ENCODE assay signal across 36 mouse cellular contexts in genomic region chr4:152232411-152232903, GRCm38 (mm10). TPM values are rescaled to one million over a fixed set of nuclear protein-coding genes. Genes with fewer than 3 reads are reported as not detected.
A peak's percentile ranks its signal among the peaks of the same experiment; 100 is the strongest.
DNase-seq lines count a peak whose midpoint lies in the region; ATAC-seq and TF ChIP-seq lines count a peak whose summit lies in the region.
"Had no signal": no experiment of that assay in that cellular context is flagged by ENCODE, and none has a peak within 500 bp of the region (broad histone marks: within the 10 kb centered on the region; RNA-seq: fewer than 3 reads in every experiment).

No protein-coding gene starts in this region.

- no peak for TF ChIP-seq POLR2A in testis, adult 2 months (IDR thresholded peaks at IDR 0.05; ENCODE audit: control insufficient read depth, low read depth, low read length)
- no peak for TF ChIP-seq POLR2A in cerebellum, adult 2 months (IDR thresholded peaks at IDR 0.05; ENCODE audit: borderline replicate concordance, insufficient read depth, low read length)

- H3K27me3 ChIP-seq in testis, adult 2 months (ENCODE audit: control insufficient read depth, insufficient read depth, low read length) = no peaks in the 10 kb centered on the region
- H3K27me3 ChIP-seq in cerebellum, adult 2 months (ENCODE audit: control insufficient read depth, insufficient read depth, low read length) = no peaks in the 10 kb centered on the region
- H3K27me3 ChIP-seq: embryonic facial prominence, embryonic 12.5 days; heart, embryonic 12.5 days; limb, embryonic 15.5 days; lung, embryonic 15.5 days; neural tube, embryonic 15.5 days had no signal

- H3K4me1 ChIP-seq in testis, adult 2 months (ENCODE audit: control insufficient read depth, insufficient read depth, low read length) = no peaks in the 10 kb centered on the region
- H3K4me1 ChIP-seq in cerebellum, adult 2 months (ENCODE audit: control insufficient read depth, insufficient read depth, low read length) = peaks cover 43% of the 10 kb centered on the region
- H3K4me1 ChIP-seq: midbrain, embryonic 13.5 days had no signal

- no peak for TF ChIP-seq CTCF in testis, adult 2 months (IDR thresholded peaks at IDR 0.05; ENCODE audit: control insufficient read depth, insufficient read depth, insufficient replicate concordance, low read depth, low read length)
- no peak for TF ChIP-seq CTCF in cerebellum, adult 2 months (IDR thresholded peaks at IDR 0.05; ENCODE audit: borderline replicate concordance, insufficient read depth, low read depth, low read length)

- WGBS in cerebellum, adult 2 months = 40% methylated on average over 4 of the region's 4 CpGs

- H3K27ac ChIP-seq in testis, adult 2 months (ENCODE audit: control insufficient read depth, insufficient read depth, low read depth, low read length) = no peak overlapping the region
- peak overlapping the region; percentile 58; the same call in 1 of the 2 replicates for H3K27ac ChIP-seq in cerebellum, adult 2 months (ENCODE audit: insufficient read depth, low read length)
- H3K27ac ChIP-seq: embryonic facial prominence, embryonic 12.5 days; gastrocnemius, adult 2 months; heart, adult 2 months; hindbrain, embryonic 13.5 days; kidney, postnatal 0 days; limb, embryonic 15.5 days; lung, embryonic 15.5 days; midbrain, embryonic 13.5 days; neural tube, embryonic 15.5 days; stomach, postnatal 0 days had no signal

- DNase-seq in testis, postnatal 10 days (ENCODE audit: low spot score) = no peak
- peak; percentile 67 to 80 for DNase-seq in cerebellum, adult 2 months
- peak; percentile 63 to 70 for DNase-seq in cerebellum, postnatal 25 days
- no peak for DNase-seq in frontal cortex, postnatal 14 days (ENCODE audit: low spot score in 2 of 2)
- DNase-seq: adrenal gland, adult 2 months; adrenal gland, postnatal 36 days; B cell, adult 2 months; embryo, embryonic 11 days; gastrocnemius, postnatal 36 days; heart, adult 2 months; heart, postnatal 4 days; kidney, adult 8-10 months; layer of hippocampus, postnatal 36 days; left cerebral cortex, postnatal 4 days; right cerebral cortex, adult 18-20 months; right cerebral cortex, postnatal 4 days; thymus, postnatal 4 days had no signal

- H3K4me3 ChIP-seq in testis, adult 2 months (ENCODE audit: control insufficient read depth, low read depth, low read length) = peak overlapping the region; percentile 50
- no peak overlapping the region for H3K4me3 ChIP-seq in cerebellum, adult 2 months (replicated peaks; ENCODE audit: insufficient read depth, low read depth, low read length)
- H3K4me3 ChIP-seq: embryonic facial prominence, embryonic 12.5 days; gastrocnemius, adult 2 months; heart, adult 2 months; heart, embryonic 12.5 days; hindbrain, embryonic 13.5 days; limb, embryonic 15.5 days; lung, embryonic 15.5 days; midbrain, embryonic 13.5 days; neural tube, embryonic 15.5 days had no signal

- peaks cover 2% of the 10 kb centered on the region; the same call in 1 of the 2 replicates for H3K36me3 ChIP-seq in testis, adult 2 months (ENCODE audit: control insufficient read depth, insufficient read depth, low read length)
- H3K36me3 ChIP-seq: embryonic facial prominence, embryonic 12.5 days; lung, embryonic 15.5 days had no signal

- no peak for ATAC-seq in megakaryocyte-erythroid progenitor cell, adult 5-6 weeks (replicated peaks; ENCODE audit: low FRiP score, low TSS enrichment, poor library complexity, severe bottlenecking)
- ATAC-seq: activated CD4-positive, CD25-positive, alpha-beta regulatory T cell, adult 4 months; forebrain, embryonic 14.5 days; intestine, embryonic 16.5 days; midbrain, embryonic 13.5 days had no signal

RNA-seq across cellular contexts. Expression of gene Gpr153, which starts 41.6 kb away (rescaled TPM):
- polyA plus RNA-seq in testis, adult 2 months (2012; rRNA removed) = 17.2 and 18.9 TPM in 2 replicates
- polyA plus RNA-seq in cerebellum, adult 2 months (2012; rRNA removed) = 29.9 and 31.4 TPM in 2 replicates
- total RNA-seq in megakaryocyte-erythroid progenitor cell, adult 5-6 weeks (2014; fragmentation: Nextera tagmentation) = not detected in 2 replicates
- total RNA-seq in megakaryocyte-erythroid progenitor cell, adult 5-6 weeks (2017) = not detected in 2 replicates
- polyA plus RNA-seq: activated CD4-positive, CD25-positive, alpha-beta regulatory T cell, adult 4 months had no signal

RNA-seq across cellular contexts. Expression of gene Acot7, which starts 54.5 kb away (rescaled TPM):
- 685 and 754 TPM in 2 replicates for polyA plus RNA-seq in testis, adult 2 months (2012; rRNA removed)
- polyA plus RNA-seq in cerebellum, adult 2 months (2012; rRNA removed) = 508 and 523 TPM in 2 replicates
- total RNA-seq in megakaryocyte-erythroid progenitor cell, adult 5-6 weeks (2014; fragmentation: Nextera tagmentation) = 33.8 and 42.9 TPM in 2 replicates
- total RNA-seq in megakaryocyte-erythroid progenitor cell, adult 5-6 weeks (2017) = 25.3 and 38.1 TPM in 2 replicates

RNA-seq across cellular contexts. Expression of gene Hes3, which starts 59.0 kb away (rescaled TPM):
- 1.5 and 1.6 TPM in 2 replicates for polyA plus RNA-seq in testis, adult 2 months (2012; rRNA removed)
- 55.1 and 62.7 TPM in 2 replicates for polyA plus RNA-seq in cerebellum, adult 2 months (2012; rRNA removed)
- not detected in 2 replicates for total RNA-seq in megakaryocyte-erythroid progenitor cell, adult 5-6 weeks (2014; fragmentation: Nextera tagmentation)
- not detected in 2 replicates for total RNA-seq in megakaryocyte-erythroid progenitor cell, adult 5-6 weeks (2017)
- total RNA-seq: adrenal gland, adult 2 months; adrenal gland, postnatal 36 days; gastrocnemius, adult 2 months; gastrocnemius, postnatal 36 days; heart, adult 2 months; heart, postnatal 4 days; layer of hippocampus, postnatal 36 days; megakaryocyte, adult 5-6 weeks had no signal
- polyA plus RNA-seq: activated CD4-positive, CD25-positive, alpha-beta regulatory T cell, adult 4 months; adrenal gland, adult 2 months; forebrain, embryonic 14.5 days; heart, adult 2 months; heart, embryonic 12.5 days; heart, postnatal 0 days; intestine, embryonic 16.5 days; kidney, postnatal 0 days; large intestine, adult 2 months; limb, embryonic 15.5 days; liver, embryonic 16.5 days; lung, embryonic 15.5 days; stomach, postnatal 0 days had no signal

Comparison
In these comparisons a context has a peak if more than half of its experiments do, and no peak if none do; other contexts are left out.
1. DNase-seq: peak in cerebellum, adult 2 months (2 of 2) and cerebellum, postnatal 25 days (2 of 2); none in testis, postnatal 10 days (single experiment) and frontal cortex, postnatal 14 days (0 of 2).
2. RNA of gene Hes3, which starts 59.0 kb away (polyA plus RNA-seq): 55.1 to 62.7 TPM in cerebellum, adult 2 months; 1.5 to 1.6 TPM in testis, adult 2 months; every median in the first group is over 10 times any median in the second.